ENCODE assay signal across 8 mouse cellular contexts in the genomic region with DNA sequence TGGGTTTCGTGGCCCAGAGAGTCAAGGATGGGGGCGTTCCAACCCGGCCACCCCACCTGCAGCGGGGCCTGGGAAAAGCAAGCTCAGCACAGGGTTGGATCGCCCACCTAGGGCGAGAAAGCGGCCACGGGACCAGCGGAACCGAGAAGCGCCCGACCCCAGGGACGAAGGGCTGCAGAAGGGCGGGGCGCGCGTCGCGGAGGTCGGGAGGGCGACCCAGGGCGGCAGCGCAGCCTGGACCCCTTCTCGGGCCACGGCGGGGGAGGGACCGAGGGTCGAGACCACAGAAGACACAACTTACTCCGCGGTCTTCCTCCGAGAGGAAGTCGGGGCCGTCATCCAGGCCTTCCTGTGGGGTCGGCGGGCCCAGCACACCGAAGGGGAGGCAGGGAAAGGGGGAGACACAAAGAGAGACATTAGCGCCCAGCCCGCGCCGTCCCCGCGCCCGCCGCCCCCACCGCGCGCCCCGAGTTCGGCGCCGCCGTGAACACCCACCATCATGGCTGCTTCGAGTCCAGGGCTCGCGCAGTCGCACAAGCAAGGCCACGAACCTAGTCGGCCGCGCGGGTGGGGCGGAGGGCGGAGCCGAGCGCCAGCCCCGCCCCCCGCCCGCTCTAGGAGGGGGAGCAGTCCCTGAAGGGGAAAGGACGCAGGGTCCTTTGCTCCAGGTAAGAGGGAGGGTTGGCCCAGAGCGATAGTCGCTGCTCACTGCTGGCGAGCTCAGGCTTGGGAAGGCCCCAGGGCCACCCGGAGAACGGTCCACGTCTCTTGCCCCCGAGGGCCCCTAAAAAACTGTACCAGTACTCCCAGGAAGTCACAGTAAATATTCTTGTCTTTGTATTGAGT. TPM values are rescaled to one million over a fixed set of nuclear protein-coding genes. Genes with fewer than 3 reads are reported as not detected.
DNase-seq lines count a peak whose midpoint lies in the region; ATAC-seq lines count a peak whose summit lies in the region.

TSS of gene Snx6 (minus strand) at position 551 of the 846 bp plus-strand sequence.

- peak within 1 kb of the TSS; percentile 73 for H3K4me2 ChIP-seq in heart, embryonic 13.5 days
- H3K4me2 ChIP-seq in liver, embryonic 12.5 days, result peak within 1 kb of the TSS; percentile 87
- peak within 1 kb of the TSS; percentile 63 for H3K4me2 ChIP-seq in stomach, embryonic 16.5 days (ENCODE audit: low read depth, low read length)

- H3K4me3 ChIP-seq in heart, embryonic 13.5 days, result peak within 1 kb of the TSS; percentile 98
- H3K4me3 ChIP-seq in liver, embryonic 12.5 days, result peak within 1 kb of the TSS; percentile 84
- H3K4me3 ChIP-seq in stomach, embryonic 16.5 days (replicated peaks; ENCODE audit: low read length), result peak within 1 kb of the TSS; percentile 99

- peak; percentile 97 for ATAC-seq in erythroid progenitor cell, adult 5-6 weeks (replicated peaks; ENCODE audit: low FRiP score, poor library complexity, severe bottlenecking)
- ATAC-seq in heart, embryonic 13.5 days (ENCODE audit: extremely low read depth, insufficient number of reproducible peaks, low FRiP score, low TSS enrichment), result peak; percentile 91
- peak; percentile 93 for ATAC-seq in liver, embryonic 12.5 days
- peak; percentile 94 for ATAC-seq in stomach, embryonic 16.5 days (ENCODE audit: insufficient read depth, low FRiP score)

- under 1% methylated on average over 72 of the region's 76 CpGs for WGBS in heart, embryonic 13.5 days
- under 1% methylated on average over 71 of the region's 76 CpGs for WGBS in liver, embryonic 12.5 days (ENCODE audit: insufficient replicate concordance)
- WGBS in stomach, embryonic 16.5 days, result under 1% methylated on average over 76 of the region's 76 CpGs

- peak; percentile 93 for DNase-seq in CD4-positive helper T cell, adult 2 months (ENCODE audit: low read depth, low spot score)
- peak; percentile 79 for DNase-seq in brain, embryonic 18.5 days (ENCODE audit: low read depth, low spot score)
- DNase-seq in kidney, postnatal 10 days, result peak; percentile 93
- peak; percentile 90 for DNase-seq in neural tube, embryonic 10.5 days (ENCODE audit: extremely low spot score, low spot score)

- peaks cover 16% of the 10 kb centered on the region for H3K36me3 ChIP-seq in heart, embryonic 13.5 days
- peaks cover 4% of the 10 kb centered on the region; the same call in 1 of the 2 replicates for H3K36me3 ChIP-seq in liver, embryonic 12.5 days
- no peaks in the 10 kb centered on the region for H3K36me3 ChIP-seq in stomach, embryonic 16.5 days (ENCODE audit: control insufficient read depth, insufficient read depth, low read length)

- no peaks in the 10 kb centered on the region for H3K27me3 ChIP-seq in heart, embryonic 13.5 days (replicated peaks)
- H3K27me3 ChIP-seq in liver, embryonic 12.5 days (replicated peaks), result no peaks in the 10 kb centered on the region
- no peaks in the 10 kb centered on the region for H3K27me3 ChIP-seq in stomach, embryonic 16.5 days (ENCODE audit: control insufficient read depth, insufficient read depth, low read length)

- peak within 1 kb of the TSS; percentile 85 for H3K27ac ChIP-seq in heart, embryonic 13.5 days (replicated peaks)
- H3K27ac ChIP-seq in liver, embryonic 12.5 days, result peak within 1 kb of the TSS; percentile 76
- H3K27ac ChIP-seq in stomach, embryonic 16.5 days (ENCODE audit: low read length), result peak within 1 kb of the TSS; percentile 77

- no peaks in the 10 kb centered on the region for H3K9me3 ChIP-seq in heart, embryonic 13.5 days
- no peaks in the 10 kb centered on the region for H3K9me3 ChIP-seq in liver, embryonic 12.5 days (replicated peaks)
- no peaks in the 10 kb centered on the region for H3K9me3 ChIP-seq in stomach, embryonic 16.5 days (replicated peaks; ENCODE audit: control insufficient read depth, low read length)

- H3K9ac ChIP-seq in heart, embryonic 13.5 days, result peak within 1 kb of the TSS; percentile 99
- H3K9ac ChIP-seq in liver, embryonic 12.5 days, result peak within 1 kb of the TSS; percentile 94
- H3K9ac ChIP-seq in stomach, embryonic 16.5 days (ENCODE audit: low read length), result peak within 1 kb of the TSS; percentile 99

- peaks cover 33% of the 10 kb centered on the region for H3K4me1 ChIP-seq in heart, embryonic 13.5 days
- peaks cover 31% of the 10 kb centered on the region for H3K4me1 ChIP-seq in liver, embryonic 12.5 days
- peaks cover 16% of the 10 kb centered on the region; the same call in 1 of the 2 replicates for H3K4me1 ChIP-seq in stomach, embryonic 16.5 days (ENCODE audit: control insufficient read depth, insufficient read depth, low read length)

RNA-seq across cellular contexts. Expression of gene Snx6, which starts in this region (rescaled TPM):
- 11.2 and 17.2 TPM in 2 replicates for total RNA-seq in erythroid progenitor cell, adult 5-6 weeks (2015; ENCODE audit: low replicate concordance)
- 7.0 and 9.8 TPM in 2 replicates for total RNA-seq in erythroid progenitor cell, adult 5-6 weeks (2017; ENCODE audit: low replicate concordance)
- 106 and 110 TPM in 2 replicates for polyA plus RNA-seq in heart, embryonic 13.5 days (2015; fragmentation: Nextera tagmentation; extraction: Ambion mirVana)
- 63.6 and 64.8 TPM in 2 replicates for polyA plus RNA-seq in liver, embryonic 12.5 days (2016; fragmentation: Nextera tagmentation; extraction: Ambion mirVana)
- 167 and 175 TPM in 2 replicates for polyA plus RNA-seq in stomach, embryonic 16.5 days (2015; fragmentation: Nextera tagmentation; extraction: Ambion mirVana)

Comparison
In these comparisons a context has a peak if more than half of its experiments do, and no peak if none do; other contexts are left out.
1. Peak in every context shown above with its lines: DNase-seq, ATAC-seq, H3K4me3 ChIP-seq and H3K27ac ChIP-seq.